Mouse (Mus musculus): ENCODE results near the gene Pappa.

GRCm38 (mm10) chr4:65158651-65159050 is 34.7 kb downstream of the Pappa start:
- TF ChIP-seq CTCF (IDR thresholded peaks at IDR 0.05; ENCODE audit: borderline replicate concordance, control insufficient read depth, extremely low read depth, insufficient read depth, low read length, poor library complexity) (no peak), POLR2A (IDR thresholded peaks at IDR 0.05; ENCODE audit: control insufficient read depth, extremely low read depth, insufficient read depth, low read length, poor library complexity) (no peak)
